Mouse (Mus musculus): Measurements from ENCODE around the gene Nfkbie.

Gene Nfkbie

DNA sequence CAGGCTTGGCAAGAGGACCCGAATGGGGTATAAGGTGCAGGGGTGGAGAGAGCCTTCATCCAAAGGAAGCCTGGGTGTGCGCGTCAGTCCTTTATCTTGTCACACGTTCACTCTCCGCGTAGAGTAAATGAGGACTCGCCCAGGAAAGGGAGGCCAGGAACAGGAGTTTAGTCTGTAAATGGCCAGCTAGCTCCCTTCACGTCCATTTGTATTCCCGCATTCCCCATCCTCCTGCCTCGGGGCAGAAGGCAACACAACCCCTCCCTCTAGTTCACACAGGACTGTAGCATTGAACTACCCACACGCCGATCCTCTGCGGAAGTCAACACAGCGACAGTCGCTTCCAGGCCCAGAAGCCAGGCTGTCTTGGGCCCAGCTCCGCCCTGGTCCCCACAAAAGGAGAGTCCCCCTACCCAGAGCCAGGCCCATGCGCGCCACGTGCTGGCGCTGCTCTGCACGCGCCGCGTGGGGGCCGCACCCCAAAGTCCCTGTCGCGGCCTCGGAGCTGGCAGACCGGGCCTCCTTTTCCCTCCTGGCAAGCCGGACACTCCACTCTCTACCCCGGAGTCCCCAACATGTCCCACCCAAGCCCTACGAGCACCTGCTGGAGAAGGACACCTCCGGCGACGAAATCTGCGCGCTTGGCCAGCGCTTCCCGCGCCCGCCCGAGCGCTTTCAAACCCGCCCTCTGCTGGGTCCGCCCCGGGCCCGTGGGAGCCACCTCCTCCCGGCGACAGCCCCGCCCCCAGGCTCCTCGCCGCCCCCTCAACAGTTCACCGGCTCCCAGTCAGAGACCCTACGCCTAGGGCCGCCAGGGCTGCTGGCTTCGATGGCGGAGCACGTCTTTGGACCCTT is 39.6 kb downstream of the Nfkbie start:
- DNase-seq (ENCODE audit: extremely low spot score, low read depth, low spot score) = no peak

DNA sequence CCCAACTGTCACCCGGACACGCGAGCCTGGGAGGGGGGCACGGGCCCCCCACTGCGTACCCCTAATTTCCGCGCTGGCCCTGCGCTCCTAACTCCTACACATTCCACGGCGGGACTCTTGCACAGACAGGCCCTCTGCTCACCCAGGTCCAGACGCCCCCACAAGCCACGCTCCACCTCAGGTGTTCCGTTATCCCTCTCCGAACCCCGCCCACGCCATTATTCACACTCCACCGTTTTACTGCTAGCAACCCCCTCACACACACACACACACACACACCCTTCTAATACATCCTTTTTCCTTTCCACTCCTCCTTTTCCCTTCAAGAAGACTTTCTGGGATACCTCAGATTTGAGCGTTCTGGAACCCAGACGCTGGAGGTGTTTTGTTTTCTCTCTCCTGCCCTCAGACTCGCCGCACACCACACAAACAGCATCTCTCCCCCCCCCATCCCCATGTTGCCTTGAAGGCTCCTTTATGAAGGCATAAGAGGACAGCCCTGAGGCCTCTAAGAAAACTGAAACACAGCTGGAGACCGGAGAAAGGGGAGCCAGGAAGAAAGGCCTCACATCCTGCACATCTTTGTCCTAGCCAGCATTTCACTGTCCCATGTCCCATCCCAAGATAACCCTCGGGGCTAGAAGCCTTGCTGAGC is 40.4 kb downstream of the Nfkbie start:
- DNase-seq (ENCODE audit: extremely low spot score, low read depth, low spot score) = no peak

GRCm38 (mm10) chr17:45596631-45597396 is 41.3 kb downstream of the Nfkbie start:
- DNase-seq (ENCODE audit: extremely low spot score, low read depth, low spot score) = no peak

GRCm38 (mm10) chr17:45597787-45598186 is 42.3 kb downstream of the Nfkbie start:
- DNase-seq (ENCODE audit: extremely low spot score, low read depth, low spot score) = no peak

GRCm38 (mm10) chr17:45598376-45598775 is 42.9 kb downstream of the Nfkbie start:
- no peak for DNase-seq (ENCODE audit: extremely low spot score, low read depth, low spot score)

DNA sequence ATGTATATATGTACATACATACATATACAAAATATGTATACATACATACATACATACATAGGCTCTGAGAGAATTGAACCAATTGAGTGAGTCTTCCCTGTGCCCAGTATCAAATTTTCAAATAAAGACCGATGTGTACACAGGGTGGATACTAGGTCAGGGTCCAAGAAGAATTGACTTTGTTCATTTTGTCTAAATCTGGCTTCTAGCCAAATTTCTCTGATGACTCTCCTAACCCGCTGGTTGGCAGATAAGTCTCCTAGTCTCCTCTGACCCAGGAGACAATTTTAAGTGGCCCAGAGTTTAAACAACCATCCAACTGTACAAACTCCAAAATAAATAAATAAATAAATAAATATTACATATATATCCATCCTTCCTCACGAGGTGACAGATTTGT is 43.4 kb downstream of the Nfkbie start:
- DNase-seq (ENCODE audit: extremely low spot score, low read depth, low spot score) = no peak

DNA sequence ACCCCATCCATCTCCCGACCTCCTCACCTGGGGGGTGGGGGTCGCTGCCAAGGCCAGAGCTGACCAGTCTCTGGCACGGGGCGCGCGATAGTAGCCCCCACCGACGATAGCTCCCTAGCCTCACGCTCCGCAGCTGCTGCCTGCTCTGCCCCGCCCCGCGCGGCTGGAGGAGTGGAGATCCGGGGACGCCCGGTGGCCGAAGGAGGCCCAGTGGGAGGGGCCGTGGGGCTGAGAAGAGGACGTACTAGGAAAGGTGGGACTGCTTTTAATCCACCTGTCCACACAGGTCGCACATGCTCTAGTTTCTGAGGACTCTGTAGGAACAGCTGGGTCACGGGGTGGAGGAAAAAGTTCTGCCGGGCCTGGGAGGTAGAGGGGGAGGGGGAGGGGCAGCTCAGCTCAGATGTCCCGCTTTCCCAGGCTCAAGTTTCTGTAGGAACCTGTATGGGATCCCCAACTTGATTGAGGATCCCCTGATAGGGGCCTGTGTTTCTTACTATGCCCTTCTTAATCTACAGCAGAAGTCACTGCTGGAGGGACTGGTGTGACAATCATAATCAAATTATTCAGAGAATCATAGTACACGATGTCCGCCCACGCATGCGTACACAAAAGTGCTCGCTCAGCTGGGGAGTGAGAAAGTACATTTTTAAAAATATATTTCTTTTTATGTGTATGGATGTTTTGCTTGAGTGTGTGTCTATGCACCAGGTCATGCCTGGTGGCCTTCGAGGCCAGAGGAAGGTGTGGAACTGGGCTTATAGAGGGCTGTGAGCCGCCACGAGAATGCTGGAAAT is 44.1 kb downstream of the Nfkbie start, which contains the start of gene Slc29a1:
Gene Slc29a1 (minus strand): TSS at position 161 of the 797 bp plus-strand sequence.
- DNase-seq (ENCODE audit: extremely low spot score, low read depth, low spot score) = no peak

DNA sequence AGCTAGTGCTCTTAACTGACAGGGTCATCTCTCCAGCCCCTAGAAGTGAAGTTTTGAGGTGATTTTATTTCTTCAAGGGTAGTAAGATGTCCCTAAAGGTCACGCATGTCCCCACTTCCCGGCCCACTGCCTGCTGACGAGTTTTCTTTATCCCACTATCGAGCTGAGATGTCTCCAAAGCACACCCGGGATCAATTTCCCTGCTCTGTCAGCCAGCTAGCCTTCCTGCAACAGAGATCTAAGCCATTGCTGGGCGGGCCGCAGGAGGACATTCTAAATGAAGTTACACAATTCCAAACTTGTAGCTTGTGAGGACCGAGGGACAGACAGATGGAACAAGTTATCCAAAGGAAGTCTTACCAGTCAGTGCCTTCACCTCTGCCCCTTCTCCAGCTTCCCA is 44.8 kb downstream of the Nfkbie start:
- no peak for DNase-seq (ENCODE audit: extremely low spot score, low read depth, low spot score)

- no peak for DNase-seq (ENCODE audit: extremely low spot score, low read depth, low spot score)
Measured at GRCm38 (mm10) chr17:45601325-45601724, 45.8 kb downstream of the Nfkbie start.

GRCm38 (mm10) chr17:45601877-45602304 is 46.4 kb downstream of the Nfkbie start, which contains the start of gene Mymx:
Gene Mymx, minus strand, starts transcription at chr17:45602102.
- DNase-seq (ENCODE audit: extremely low spot score, low read depth, low spot score) = no peak

DNA sequence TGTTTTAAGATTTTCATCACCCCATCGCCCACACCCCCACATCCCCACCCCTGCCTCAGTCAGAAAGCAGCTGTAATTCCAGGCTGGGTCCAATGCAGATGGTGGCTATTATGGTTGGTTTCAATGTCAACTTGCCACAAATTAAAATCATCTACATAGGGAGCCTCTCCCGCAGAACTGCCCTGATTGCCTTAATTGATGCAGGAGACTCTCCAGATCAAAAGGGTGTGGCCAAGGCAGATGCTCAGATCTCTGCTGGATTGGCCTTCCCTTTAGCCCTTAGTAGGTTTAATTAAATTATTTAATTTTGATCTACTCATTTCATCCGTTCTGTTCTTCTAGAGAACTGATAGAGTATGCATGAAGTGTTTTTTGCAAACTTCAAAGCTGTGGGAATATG is 47.5 kb downstream of the Nfkbie start:
- DNase-seq (ENCODE audit: extremely low spot score, low read depth, low spot score) = no peak

DNA sequence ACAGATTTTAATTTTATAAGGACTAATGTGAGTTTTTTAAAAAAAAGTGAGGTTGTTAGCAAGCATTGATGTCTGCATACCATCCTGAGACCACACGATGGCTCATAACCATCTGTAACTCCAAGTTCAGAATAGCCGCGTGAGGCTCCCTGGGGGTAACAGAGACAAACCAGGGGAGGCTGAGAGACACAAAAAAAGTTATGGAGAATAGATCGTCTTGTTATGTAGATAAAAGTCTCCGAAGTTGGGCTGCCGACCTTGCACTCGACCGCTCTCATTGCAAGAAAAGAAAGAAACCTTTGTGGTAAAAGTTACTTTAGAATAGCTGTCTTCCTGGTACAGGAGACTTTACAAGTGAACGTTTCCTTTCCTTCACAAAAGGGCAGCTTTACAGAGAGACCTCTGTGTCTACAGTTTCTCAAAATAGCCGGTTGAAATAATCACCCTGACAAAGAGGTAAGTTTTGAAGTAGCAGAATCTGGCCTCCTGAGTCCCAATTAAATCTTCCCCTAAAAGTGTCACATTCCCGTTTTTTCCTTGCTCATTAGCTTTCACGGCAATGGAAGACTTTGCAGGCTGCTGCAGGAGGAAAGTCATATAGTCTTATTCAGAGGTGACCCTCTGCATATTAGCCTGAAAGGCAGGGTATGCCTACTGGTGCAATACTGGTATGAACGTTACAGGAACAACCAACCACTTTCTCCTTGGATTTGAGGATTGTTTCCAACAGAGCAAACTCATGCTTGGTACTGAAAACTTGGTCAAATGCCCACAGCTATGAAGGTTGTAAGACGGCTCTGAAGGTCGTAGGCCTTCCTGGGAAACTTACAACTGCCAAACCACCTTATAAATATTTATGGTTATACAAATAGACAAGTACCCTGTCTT is 51.7 kb downstream of the Nfkbie start:
- DNase-seq (ENCODE audit: extremely low spot score, low read depth, low spot score) = no peak

DNA sequence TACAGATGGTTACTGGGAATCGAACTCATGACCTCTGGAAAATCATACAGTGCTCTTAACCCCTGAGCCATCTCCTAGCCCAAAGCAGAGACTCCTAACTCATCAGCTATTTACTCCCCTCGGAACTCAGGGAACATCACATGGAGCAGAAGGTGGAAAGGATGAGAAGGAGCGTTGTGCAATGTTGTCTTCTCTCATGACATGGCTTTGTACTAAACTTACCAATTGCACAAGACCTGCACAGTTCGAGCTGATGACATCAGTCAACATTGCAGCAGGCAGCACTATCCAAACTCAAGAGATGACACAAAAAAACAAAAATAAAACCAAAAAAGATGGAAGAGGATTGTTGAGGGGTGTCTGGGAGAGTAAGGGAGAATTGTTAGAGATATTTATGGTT is 52.9 kb downstream of the Nfkbie start:
- no peak for DNase-seq (ENCODE audit: extremely low spot score, low read depth, low spot score)

DNA sequence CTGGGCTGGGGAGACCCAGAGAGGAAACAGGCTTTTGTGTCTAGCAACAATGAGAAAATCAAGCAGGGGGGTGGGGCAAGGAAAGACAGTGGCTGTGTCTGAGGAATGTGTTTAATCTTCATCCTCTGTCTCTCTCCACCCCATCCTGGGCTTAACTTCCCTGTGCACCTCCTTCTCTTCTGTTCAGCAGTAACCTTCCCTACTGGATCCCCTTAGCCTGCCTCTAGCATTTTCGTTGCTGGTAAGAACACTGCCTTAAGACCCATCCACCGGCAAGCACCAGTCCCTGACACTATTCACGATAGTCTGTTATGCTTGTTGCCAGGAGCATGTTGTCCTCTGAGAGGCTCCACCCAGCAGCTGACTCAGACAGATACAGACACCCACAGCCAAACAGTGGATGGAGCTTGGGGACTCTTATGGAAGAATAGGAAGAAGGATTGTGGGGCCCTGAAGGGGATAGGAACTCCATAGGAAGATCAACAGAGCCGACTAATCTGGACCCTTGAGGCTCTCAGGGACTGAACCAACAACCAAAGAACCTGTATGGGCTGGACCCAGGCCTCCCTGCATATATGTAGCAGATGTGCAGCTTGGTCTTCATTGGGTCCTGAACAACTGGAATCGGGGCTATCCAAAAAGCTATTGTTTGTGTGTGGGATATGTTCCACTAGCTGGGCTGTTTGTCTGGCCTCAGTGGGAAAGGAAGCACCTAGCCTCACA is 54.8 kb downstream of the Nfkbie start:
- DNase-seq (ENCODE audit: extremely low spot score, low read depth, low spot score) = no peak

GRCm38 (mm10) chr17:45612008-45612407 is 56.5 kb downstream of the Nfkbie start:
- DNase-seq (ENCODE audit: extremely low spot score, low read depth, low spot score) = no peak
